Mouse (Mus musculus) hindbrain, postnatal 0 days (tissue): ENCODE measurements around the gene Prr36. TPM values are rescaled to one million over a fixed set of nuclear protein-coding genes. Genes with fewer than 3 reads are reported as not detected.
A peak's percentile ranks its signal among the peaks of the same experiment; 100 is the strongest.

Source experiments
- ATAC-seq: fragments of 200-750 bp; cut with Nextera tagmentation; 2 replicates; pipeline ENCODE4 v1.8.0; 2017; ENCODE audit warnings: mild to moderate bottlenecking, moderate TSS enrichment, moderate library complexity
- DNase-seq: peaks from one replicate; pipeline ENCODE4 v3.0.0-alpha.2; 2015; ENCODE audit warnings: low spot score
- H3K27ac ChIP-seq: fragments of 300-500 bp; sonication (generic); 2 replicates; pipeline ENCODE4 v1.5.1; 2014; ENCODE audit warnings: mild to moderate bottlenecking
- H3K27me3 ChIP-seq: fragments of 300-500 bp; sonication (generic); 2 replicates; pipeline ENCODE4 v1.6.1; 2014; ENCODE audit warnings: low read length, mixed read lengths; ENCODE audit not compliant: insufficient read depth
- H3K36me3 ChIP-seq: fragments of 300-500 bp; sonication (generic); 2 replicates; pipeline ENCODE4 v1.6.1; 2014; ENCODE audit warnings: low read length, mixed read lengths; ENCODE audit not compliant: insufficient read depth
- H3K4me1 ChIP-seq: fragments of 300-500 bp; sonication (generic); 2 replicates; pipeline ENCODE4 v1.6.1; 2014; ENCODE audit warnings: antibody characterized with exemption, low read length, mixed read lengths; ENCODE audit not compliant: insufficient read depth
- H3K4me2 ChIP-seq: fragments of 300-500 bp; sonication (generic); 2 replicates; pipeline ENCODE4 v1.6.1; 2014; ENCODE audit warnings: low read depth, mild to moderate bottlenecking, low read length, moderate library complexity, mixed read lengths
- H3K4me3 ChIP-seq: fragments of 300-500 bp; sonication (generic); 2 replicates; pipeline ENCODE4 v1.5.1; 2014; ENCODE audit warnings: low read length
- H3K9ac ChIP-seq: fragments of 300-500 bp; sonication (generic); replicated peaks from 2 replicates; pipeline ENCODE4 v1.6.1; 2014; ENCODE audit warnings: mild to moderate bottlenecking, low read length, moderate library complexity, mixed read lengths
- H3K9me3 ChIP-seq: fragments of 300-500 bp; sonication (generic); 2 replicates; pipeline ENCODE4 v1.6.1; 2016; ENCODE audit warnings: low read length, mixed read lengths
- CTCF ChIP-seq: IDR thresholded peaks from 2 replicates; pipeline ENCODE4 v1.5.1; 2016; ENCODE audit warnings: antibody characterized with exemption, control low read depth, low read depth
- WGBS: fragments of 180-500 bp; shearing (Covaris S2); extraction: QIAGEN DNeasy Blood & Tissue Kit; methylation state at CpG from one replicate; pipeline ENCODE4 v1.1.7; 2014; 5-methylcytosine and 5-hydroxymethylcytosine counted together
- polyA plus RNA-seq: library from polyadenylated mRNA; unstranded; fragments of >200 nt; fragmentation: Nextera tagmentation; extraction: Ambion mirVana; gene quantifications from 2 replicates; pipeline ENCODE4 v1.2.1, GENCODE M21; 2015
- total RNA-seq: library from RNA; depleted of rRNA; stranded (reverse); fragments of >200 nt; gene quantifications from 2 replicates; pipeline ENCODE4 v1.2.3, GENCODE M21; 2014

Prr36 gene
- total and polyA plus RNA-seq, 2 experiments from 2014 or later, result 24.8 to 32.4 TPM

DNA sequence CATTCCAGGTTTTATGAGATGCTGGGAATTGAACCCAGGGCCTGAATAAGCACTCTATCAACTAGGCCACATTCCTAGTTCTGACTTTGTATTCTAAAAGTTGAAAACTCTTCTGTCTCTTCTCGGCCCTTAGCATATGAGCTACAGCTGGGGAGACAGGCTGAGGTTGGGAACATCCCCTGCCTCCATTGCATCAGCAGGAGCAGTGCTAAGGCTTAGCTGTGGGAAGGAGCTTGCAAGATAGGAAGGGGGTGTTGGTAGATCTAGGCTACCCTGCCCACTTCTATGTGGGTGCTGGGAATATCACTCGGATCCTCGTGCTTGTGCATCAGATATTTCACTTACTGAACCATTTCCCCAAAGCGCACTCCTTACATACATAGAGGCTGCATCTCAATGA, 10.7 kb upstream of the Prr36 start:
- ATAC-seq (no peak), DNase-seq (no peak)
- H3K36me3 ChIP-seq, result no peaks in the 10 kb centered on the region
- no peaks in the 10 kb centered on the region for H3K27me3 ChIP-seq
- 0 out of 2 replicates have a peak, but pooled peaks cover 5% of the 10 kb centered on the region for H3K4me1 ChIP-seq
- 95% methylated on average over 4 of the region's 4 CpGs for WGBS
- no peak for TF ChIP-seq CTCF
- no peaks in the 10 kb centered on the region for H3K9me3 ChIP-seq
- no peak overlapping the region for H3K27ac ChIP-seq
- H3K9ac ChIP-seq, result no peak overlapping the region
- no peak overlapping the region for H3K4me2 ChIP-seq
- no peak overlapping the region for H3K4me3 ChIP-seq

DNA sequence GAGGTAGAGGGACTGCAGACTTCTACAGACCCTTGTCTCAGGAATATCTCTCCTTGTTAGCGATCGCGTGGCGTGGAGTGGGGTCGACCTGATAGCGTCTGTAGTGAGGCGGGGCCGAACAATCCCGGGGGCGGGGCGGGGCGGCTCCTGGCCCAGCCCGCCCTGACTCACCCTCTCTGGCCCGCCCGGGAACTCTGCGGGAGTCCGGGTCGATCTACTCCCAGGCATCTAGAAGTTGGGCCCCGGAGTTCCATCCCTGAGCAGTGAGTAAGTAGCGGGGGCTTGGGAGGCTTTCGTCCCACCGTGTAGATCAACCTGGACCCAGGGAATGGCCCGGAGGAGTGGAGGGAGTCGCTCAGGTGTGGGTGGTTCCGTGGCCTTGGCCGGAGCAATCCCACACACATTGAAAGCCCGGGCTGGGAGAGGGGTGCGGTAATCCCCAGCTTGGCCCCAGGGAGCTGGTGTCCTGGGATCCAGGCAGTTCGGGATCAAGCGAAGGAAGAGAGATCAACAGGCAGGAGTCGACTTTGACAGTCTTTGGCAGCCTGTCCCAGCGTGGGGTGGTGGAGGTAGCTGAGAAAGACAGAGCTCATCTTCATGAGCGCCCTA, 9.6 kb upstream of the Prr36 start, which contains the start of gene Lrrc8e:
TSS of gene Lrrc8e (plus strand) at position 89 of the 609 bp plus-strand sequence.
- 5% methylated on average over 32 of the region's 33 CpGs for WGBS
- no peak within 1 kb of the TSS for H3K27ac ChIP-seq
- DNase-seq (no peak), ATAC-seq (peak; percentile 51; the same call in 1 of the 2 replicates)
- peak within 1 kb of the TSS; percentile 45 for H3K4me2 ChIP-seq
- no peak for TF ChIP-seq CTCF
- H3K4me1 ChIP-seq, result 0 out of 2 replicates have a peak, but pooled peaks cover 5% of the 10 kb centered on the region
- no peaks in the 10 kb centered on the region for H3K9me3 ChIP-seq
- H3K27me3 ChIP-seq, result no peaks in the 10 kb centered on the region
- no peaks in the 10 kb centered on the region for H3K36me3 ChIP-seq
- H3K9ac ChIP-seq, result no peak within 1 kb of the TSS
- H3K4me3 ChIP-seq, result peak within 1 kb of the TSS; percentile 11; the same call in 1 of the 2 replicates

DNA sequence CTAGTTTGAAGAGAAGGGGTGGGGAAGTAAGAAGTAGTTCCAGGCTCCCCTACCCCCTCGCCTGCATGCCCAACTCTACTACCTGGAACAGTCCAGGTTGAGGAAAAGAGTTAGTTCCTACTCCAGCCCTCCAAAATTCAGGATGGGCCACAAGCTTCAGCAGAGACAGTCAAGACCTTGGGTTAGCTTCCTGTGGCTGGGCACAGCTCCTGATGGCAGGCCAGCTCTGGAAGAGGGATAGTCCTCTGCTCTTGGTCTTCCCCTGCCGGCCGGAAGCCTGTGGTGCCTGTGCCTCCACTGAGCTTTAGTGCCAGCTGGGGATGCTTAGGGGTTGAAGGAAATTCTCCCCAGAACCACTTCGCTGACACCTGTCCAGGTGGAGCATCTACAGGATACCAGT, 9.1 kb upstream of the Prr36 start:
- ATAC-seq, result peak; percentile 29; the same call in 1 of the 2 replicates
- Histone ChIP-seq H3K4me2 (peak overlapping the region; percentile 45), H3K27ac (no peak overlapping the region), H3K9me3 (no peaks in the 10 kb centered on the region), H3K9ac (no peak overlapping the region), H3K36me3 (no peaks in the 10 kb centered on the region), H3K4me1 (0 out of 2 replicates have a peak, but pooled peaks cover 5% of the 10 kb centered on the region), H3K4me3 (no peak overlapping the region), H3K27me3 (no peaks in the 10 kb centered on the region)
- DNase-seq, result no peak
- WGBS, result 28% methylated on average over 4 of the region's 4 CpGs
- TF ChIP-seq CTCF, result peak; percentile 7; the same call in 1 of the 2 replicates

DNA sequence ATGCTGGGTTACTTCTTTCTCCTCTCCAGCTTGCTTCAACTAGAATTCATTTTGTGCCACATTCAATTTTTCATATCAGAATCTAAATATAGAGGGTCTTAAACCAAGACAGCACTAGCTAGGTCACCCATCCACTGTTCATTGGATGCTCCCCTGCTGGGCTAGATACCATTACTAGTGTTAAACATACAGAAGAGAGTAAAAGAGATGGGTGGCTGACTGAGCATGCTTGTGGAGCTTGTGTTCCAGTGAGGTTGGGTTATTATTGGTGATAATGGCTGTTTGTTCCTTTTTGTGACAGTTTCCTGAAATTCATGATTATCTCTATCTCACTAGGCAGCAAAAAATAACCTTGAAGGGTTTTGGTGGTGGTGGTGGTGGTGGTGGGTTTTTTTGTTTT, 4.8 kb upstream of the Prr36 start:
- Histone ChIP-seq H3K9me3 (no peaks in the 10 kb centered on the region), H3K36me3 (no peaks in the 10 kb centered on the region), H3K27ac (no peak overlapping the region), H3K4me2 (no peak overlapping the region), H3K9ac (no peak overlapping the region), H3K4me1 (0 out of 2 replicates have a peak, but pooled peaks cover 5% of the 10 kb centered on the region), H3K4me3 (no peak overlapping the region), H3K27me3 (no peaks in the 10 kb centered on the region)
- TF ChIP-seq CTCF, result no peak
- ATAC-seq (no peak), DNase-seq (no peak)

DNA sequence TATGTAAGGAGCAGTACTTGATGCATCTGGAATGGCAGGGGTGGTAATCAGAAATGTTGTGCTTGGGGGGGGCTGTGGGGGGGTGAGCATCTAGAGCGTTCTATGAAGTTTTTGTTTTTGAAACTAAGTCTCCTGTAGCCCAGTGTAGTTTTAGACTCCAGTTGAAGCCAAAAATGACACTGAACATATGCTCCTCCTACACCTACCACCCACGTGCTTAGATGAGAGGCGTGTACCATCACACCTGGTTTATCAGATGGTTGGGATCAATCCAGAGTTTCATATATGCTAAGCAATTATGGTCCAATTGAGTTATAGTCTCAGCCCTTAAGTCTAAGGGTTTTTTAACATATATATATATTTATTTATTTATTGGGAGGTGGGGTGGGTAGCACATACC, 2.4 kb upstream of the Prr36 start:
- DNase-seq (no peak), ATAC-seq (no peak)
- TF ChIP-seq CTCF, result no peak
- Histone ChIP-seq H3K4me3 (no peak overlapping the region), H3K27ac (no peak overlapping the region), H3K9me3 (no peaks in the 10 kb centered on the region), H3K36me3 (no peaks in the 10 kb centered on the region; the same call in 1 of the 2 replicates), H3K4me2 (no peak overlapping the region), H3K27me3 (no peaks in the 10 kb centered on the region), H3K4me1 (peaks cover 3% of the 10 kb centered on the region), H3K9ac (no peak overlapping the region)
- 90% methylated on average over 3 of the region's 3 CpGs for WGBS

DNA sequence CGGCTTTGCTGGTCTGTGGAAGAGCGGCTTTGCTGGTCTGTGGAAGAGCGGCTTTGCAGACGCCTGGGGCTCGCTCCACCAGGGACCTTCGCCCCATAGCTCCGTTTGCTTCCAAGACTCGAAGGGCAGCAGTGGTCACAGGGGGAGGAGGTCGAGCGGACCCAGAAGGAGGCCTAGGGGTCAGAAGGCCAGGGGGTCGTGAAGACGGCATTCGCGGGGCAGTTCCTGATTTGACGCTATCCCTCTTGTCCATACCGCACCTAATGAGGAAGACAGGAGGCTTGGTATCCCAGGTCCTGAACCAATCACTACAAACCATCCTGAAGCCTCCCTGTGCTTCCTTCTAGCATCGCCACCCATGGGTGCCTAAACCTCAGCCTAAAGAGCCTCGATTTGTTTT, 963 bp downstream of the Prr36 start:
- no peaks in the 10 kb centered on the region for H3K9me3 ChIP-seq
- peak; percentile 1; the same call in 1 of the 2 replicates for ATAC-seq
- H3K4me1 ChIP-seq, result peaks cover 22% of the 10 kb centered on the region
- DNase-seq, result no peak
- no peaks in the 10 kb centered on the region for H3K27me3 ChIP-seq
- no peak for TF ChIP-seq CTCF
- H3K9ac ChIP-seq, result peak overlapping the region; percentile 86
- peak overlapping the region; percentile 68 for H3K4me3 ChIP-seq
- H3K27ac ChIP-seq, result peak overlapping the region; percentile 95
- H3K4me2 ChIP-seq, result peak overlapping the region; percentile 81
- 5% methylated on average over 18 of the region's 18 CpGs for WGBS
- H3K36me3 ChIP-seq, result no peaks in the 10 kb centered on the region; the same call in 1 of the 2 replicates
